Mouse (Mus musculus): ENCODE measurements around the gene Tifa. TPM values are rescaled to one million over a fixed set of nuclear protein-coding genes. Genes with fewer than 3 reads are reported as not detected.

The Tifa gene
- polyA plus RNA-seq, 1 experiment from 2014 or later, result 3.4 TPM

GRCm38 (mm10) chr3:127809103-127809502, 19.5 kb downstream of the Tifa start:
- no peak overlapping the region for H3K27ac ChIP-seq
- no peak overlapping the region for H3K9ac ChIP-seq
- H3K9me3 ChIP-seq, result no peaks in the 10 kb centered on the region
- WGBS, result 88% methylated on average over 7 of the region's 7 CpGs
- H3K4me2 ChIP-seq (replicated peaks), result no peak overlapping the region
- no peak for ATAC-seq (ENCODE audit: low FRiP score, low read depth)
- H3K27me3 ChIP-seq, result no peaks in the 10 kb centered on the region
- H3K36me3 ChIP-seq, result peaks cover 75% of the 10 kb centered on the region
- no peak overlapping the region for H3K4me3 ChIP-seq
- H3K4me1 ChIP-seq, result no peaks in the 10 kb centered on the region; the same call in 1 of the 2 replicates

DNA sequence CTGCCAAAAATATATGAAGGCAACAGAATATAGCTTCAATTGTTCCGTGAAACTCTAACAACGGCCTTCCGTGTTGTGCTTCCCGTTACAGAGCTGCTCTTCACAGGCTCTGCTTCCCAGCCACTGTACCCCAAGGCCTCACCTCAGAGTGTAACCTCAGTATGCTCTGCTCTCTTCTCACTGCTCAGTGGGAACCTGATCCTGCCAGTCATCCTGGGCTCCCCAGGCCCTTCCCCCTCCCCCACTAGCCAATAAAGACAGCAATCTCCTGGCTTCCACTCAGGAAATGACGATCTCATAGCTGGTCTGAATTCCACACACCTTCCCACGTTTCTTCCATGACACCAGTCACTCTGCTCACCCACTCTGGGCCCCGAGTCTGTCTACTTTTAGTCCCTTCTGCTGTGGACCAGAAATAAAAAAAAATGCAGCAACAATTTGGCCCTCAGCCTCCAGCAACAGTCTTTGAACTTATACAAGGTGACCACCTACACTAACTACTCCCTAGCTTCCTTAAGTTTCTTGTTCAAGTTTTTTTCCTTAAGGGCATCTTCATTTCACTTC, 27.6 kb downstream of the Tifa start:
- 0 out of 2 replicates have a peak overlapping the region, but pooled peaks have one; percentile 9 for H3K4me2 ChIP-seq (replicated peaks)
- peak overlapping the region; percentile 48; the same call in 1 of the 2 replicates for H3K27ac ChIP-seq
- H3K9me3 ChIP-seq, result no peaks in the 10 kb centered on the region
- peaks cover 37% of the 10 kb centered on the region for H3K36me3 ChIP-seq
- no peaks in the 10 kb centered on the region for H3K27me3 ChIP-seq
- 36% methylated on average over 7 of the region's 7 CpGs for WGBS
- H3K9ac ChIP-seq, result peak overlapping the region; percentile 35; the same call in 1 of the 2 replicates
- H3K4me1 ChIP-seq, result peaks cover 27% of the 10 kb centered on the region
- peak; percentile 62; the same call in 1 of the 2 replicates for ATAC-seq (ENCODE audit: low FRiP score, low read depth)
- no peak overlapping the region for H3K4me3 ChIP-seq

DNA sequence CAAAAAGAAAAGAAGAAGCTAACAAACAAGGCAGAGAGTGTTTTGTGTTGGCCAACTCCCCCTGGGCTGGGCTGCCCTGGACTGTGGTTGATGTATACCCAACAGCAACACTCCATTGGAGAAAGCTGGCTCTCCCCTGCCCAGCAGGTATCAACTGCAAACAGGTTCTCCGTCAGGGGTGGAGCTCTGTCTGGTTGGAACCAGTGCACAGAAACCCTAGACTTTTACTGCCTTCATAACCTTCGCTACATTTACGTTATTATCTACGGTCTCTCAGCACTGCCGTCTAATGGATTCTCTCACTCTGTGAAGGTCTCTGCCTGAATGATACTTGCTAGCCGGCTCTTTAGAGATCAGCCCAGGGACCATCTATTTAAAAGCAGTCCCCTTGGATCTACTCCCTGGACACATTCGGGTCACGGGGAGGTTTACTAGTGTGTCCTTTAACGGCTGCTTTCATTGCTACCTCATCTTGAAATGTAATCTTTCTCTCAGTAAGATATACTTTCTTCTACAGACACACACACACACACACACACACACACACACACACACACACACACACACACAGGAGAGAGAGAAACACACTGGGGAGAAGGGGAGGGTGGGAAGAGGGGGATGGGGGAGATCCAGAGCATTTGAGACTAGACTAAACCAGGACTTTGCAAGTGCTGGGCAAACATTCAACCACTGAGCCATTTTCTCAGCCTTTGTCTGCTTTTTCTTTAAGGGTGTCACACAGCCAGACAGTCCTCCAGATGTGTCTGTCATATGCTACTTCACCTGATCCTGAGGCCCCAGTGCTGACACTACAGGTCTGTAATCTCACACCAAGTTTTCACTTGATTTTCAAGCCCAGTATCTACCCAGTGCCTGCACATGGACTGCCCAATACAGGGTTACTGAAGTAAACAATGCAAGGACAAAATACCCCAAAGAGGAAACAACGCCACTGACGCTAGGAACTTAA, 29.4 kb downstream of the Tifa start:
- 50% methylated on average over 11 of the region's 11 CpGs for WGBS

DNA sequence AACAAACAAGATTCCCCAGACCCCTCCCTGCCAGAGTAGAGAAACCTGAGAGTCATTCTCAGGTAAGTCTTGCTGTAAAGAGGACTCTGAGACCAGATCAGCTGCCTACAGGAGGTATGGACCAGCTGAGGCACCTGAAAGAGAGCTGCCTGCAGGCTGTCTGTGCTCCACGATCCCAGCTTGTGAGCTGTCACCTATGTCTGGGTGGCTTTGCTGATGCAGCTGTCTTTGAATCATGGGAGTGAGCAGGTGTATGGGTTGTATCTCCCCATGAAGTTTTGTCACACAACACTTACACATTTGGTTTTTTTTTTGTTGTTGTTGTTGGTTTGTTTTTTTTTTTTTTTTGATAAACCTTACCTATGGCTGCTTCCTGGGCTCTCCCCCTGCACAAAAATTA, 30.8 kb downstream of the Tifa start:
- Histone ChIP-seq H3K4me2 (replicated peaks) (no peak overlapping the region), H3K4me1 (peaks cover 37% of the 10 kb centered on the region), H3K27me3 (no peaks in the 10 kb centered on the region), H3K9ac (no peak overlapping the region), H3K4me3 (no peak overlapping the region), H3K36me3 (peaks cover 25% of the 10 kb centered on the region), H3K9me3 (no peaks in the 10 kb centered on the region), H3K27ac (no peak overlapping the region)
- 94% methylated on average over 1 of the region's 1 CpGs for WGBS
- ATAC-seq (ENCODE audit: low FRiP score, low read depth), result no peak

More for the DNA sequence above, 29.4 kb downstream of the Tifa start:
- Histone ChIP-seq H3K4me3 (no peak overlapping the region), H3K4me1 (peaks cover 29% of the 10 kb centered on the region), H3K27me3 (no peaks in the 10 kb centered on the region), H3K36me3 (peaks cover 25% of the 10 kb centered on the region), H3K27ac (no peak overlapping the region), H3K9me3 (no peaks in the 10 kb centered on the region), H3K4me2 (replicated peaks) (no peak overlapping the region), H3K9ac (no peak overlapping the region)
- peak; percentile 25; the same call in 1 of the 2 replicates for ATAC-seq (ENCODE audit: low FRiP score, low read depth)

GRCm38 (mm10) chr3:127821209-127821608, 31.6 kb downstream of the Tifa start:
- H3K4me1 ChIP-seq, result peaks cover 35% of the 10 kb centered on the region
- ATAC-seq (ENCODE audit: low FRiP score, low read depth), result no peak
- 75% methylated on average over 5 of the region's 5 CpGs for WGBS
- H3K9ac ChIP-seq, result no peak overlapping the region
- H3K4me3 ChIP-seq, result no peak overlapping the region
- no peak overlapping the region for H3K4me2 ChIP-seq (replicated peaks)
- H3K9me3 ChIP-seq, result no peaks in the 10 kb centered on the region
- no peaks in the 10 kb centered on the region for H3K27me3 ChIP-seq
- H3K27ac ChIP-seq, result no peak overlapping the region
- H3K36me3 ChIP-seq, result peaks cover 25% of the 10 kb centered on the region

DNA sequence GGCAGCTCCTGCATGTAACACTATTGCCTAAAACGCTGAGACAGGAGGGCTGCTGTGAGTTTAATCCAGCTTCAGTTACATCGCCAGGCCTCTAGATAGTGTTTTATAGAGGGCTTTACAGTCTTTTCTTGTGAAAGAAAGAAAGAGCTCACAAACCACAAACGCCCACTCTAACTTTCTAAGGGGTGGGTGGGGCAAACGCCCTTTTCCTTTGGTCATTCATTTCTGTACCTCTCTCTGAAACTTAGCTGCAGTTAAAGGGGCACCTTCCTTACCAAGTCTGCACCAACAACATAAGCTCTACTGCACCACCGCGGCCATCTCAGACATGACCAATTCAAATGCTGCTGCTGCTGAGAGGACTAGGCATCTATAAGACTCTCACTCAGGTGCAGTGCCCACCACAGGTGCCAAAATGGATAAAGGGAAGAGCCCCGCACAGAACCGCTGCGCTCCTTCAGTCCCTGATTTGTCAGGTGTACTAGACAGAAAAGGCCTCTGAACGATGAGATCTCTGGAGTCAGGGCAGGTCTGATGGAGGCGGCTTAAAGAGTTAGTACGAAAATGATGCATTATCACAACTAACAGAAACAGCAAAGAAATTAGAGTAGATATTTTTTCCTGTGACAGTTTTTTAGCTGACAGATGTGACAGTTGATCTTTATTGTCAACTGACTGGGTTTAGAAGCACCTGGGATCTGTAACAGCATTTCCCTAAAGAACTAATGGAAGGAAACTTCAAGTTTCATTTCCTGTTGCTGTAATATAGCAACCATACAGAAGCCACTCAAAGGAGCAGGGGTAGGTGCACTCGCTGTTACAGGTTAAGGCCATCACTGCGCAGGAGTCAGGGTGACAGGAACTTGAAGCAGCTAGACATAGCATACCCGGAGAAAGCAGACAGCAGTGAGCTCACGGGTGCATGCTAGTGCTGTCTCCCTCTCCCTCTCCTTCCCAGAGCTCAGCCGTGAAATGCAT, 34.6 kb downstream of the Tifa start:
- ATAC-seq (ENCODE audit: low FRiP score, low read depth), result no peak
- H3K36me3 ChIP-seq, result peaks cover 22% of the 10 kb centered on the region
- peaks cover 26% of the 10 kb centered on the region for H3K4me1 ChIP-seq
- no peak overlapping the region for H3K4me3 ChIP-seq
- no peak overlapping the region for H3K4me2 ChIP-seq (replicated peaks)
- no peak overlapping the region for H3K9ac ChIP-seq
- H3K9me3 ChIP-seq, result no peaks in the 10 kb centered on the region
- H3K27me3 ChIP-seq, result no peaks in the 10 kb centered on the region
- H3K27ac ChIP-seq, result no peak overlapping the region
- WGBS, result 72% methylated on average over 17 of the region's 17 CpGs

- Histone ChIP-seq H3K4me1 (peaks cover 22% of the 10 kb centered on the region), H3K27me3 (no peaks in the 10 kb centered on the region), H3K4me2 (replicated peaks) (no peak overlapping the region), H3K9ac (no peak overlapping the region), H3K9me3 (no peaks in the 10 kb centered on the region), H3K36me3 (peaks cover 9% of the 10 kb centered on the region), H3K4me3 (no peak overlapping the region), H3K27ac (no peak overlapping the region)
- 76% methylated on average over 7 of the region's 7 CpGs for WGBS
- ATAC-seq (ENCODE audit: low FRiP score, low read depth), result no peak; the same call in 1 of the 2 replicates
Measured at GRCm38 (mm10) chr3:127826503-127826902, 36.9 kb downstream of the Tifa start.

- H3K4me1 ChIP-seq, result peaks cover 22% of the 10 kb centered on the region
- no peaks in the 10 kb centered on the region for H3K27me3 ChIP-seq
- 57% methylated on average over 7 of the region's 7 CpGs for WGBS
- peak overlapping the region; percentile 13; the same call in 1 of the 2 replicates for H3K9ac ChIP-seq
- peak overlapping the region; percentile 3; the same call in 1 of the 2 replicates for H3K27ac ChIP-seq
- ATAC-seq (ENCODE audit: low FRiP score, low read depth), result no peak
- H3K4me2 ChIP-seq (replicated peaks), result no peak overlapping the region
- peaks cover 6% of the 10 kb centered on the region for H3K36me3 ChIP-seq
- no peak overlapping the region for H3K4me3 ChIP-seq
- no peaks in the 10 kb centered on the region for H3K9me3 ChIP-seq
Measured at GRCm38 (mm10) chr3:127827123-127827522, 37.5 kb downstream of the Tifa start.

GRCm38 (mm10) chr3:127830183-127830582, 40.6 kb downstream of the Tifa start:
- 65% methylated on average over 10 of the region's 10 CpGs for WGBS
- no peaks in the 10 kb centered on the region for H3K9me3 ChIP-seq
- H3K9ac ChIP-seq, result no peak overlapping the region
- ATAC-seq (ENCODE audit: low FRiP score, low read depth), result no peak
- no peaks in the 10 kb centered on the region; the same call in 1 of the 2 replicates for H3K36me3 ChIP-seq
- no peak overlapping the region for H3K4me2 ChIP-seq (replicated peaks)
- H3K27ac ChIP-seq, result no peak overlapping the region
- peaks cover 11% of the 10 kb centered on the region for H3K4me1 ChIP-seq
- no peak overlapping the region for H3K4me3 ChIP-seq
- H3K27me3 ChIP-seq, result no peaks in the 10 kb centered on the region

DNA sequence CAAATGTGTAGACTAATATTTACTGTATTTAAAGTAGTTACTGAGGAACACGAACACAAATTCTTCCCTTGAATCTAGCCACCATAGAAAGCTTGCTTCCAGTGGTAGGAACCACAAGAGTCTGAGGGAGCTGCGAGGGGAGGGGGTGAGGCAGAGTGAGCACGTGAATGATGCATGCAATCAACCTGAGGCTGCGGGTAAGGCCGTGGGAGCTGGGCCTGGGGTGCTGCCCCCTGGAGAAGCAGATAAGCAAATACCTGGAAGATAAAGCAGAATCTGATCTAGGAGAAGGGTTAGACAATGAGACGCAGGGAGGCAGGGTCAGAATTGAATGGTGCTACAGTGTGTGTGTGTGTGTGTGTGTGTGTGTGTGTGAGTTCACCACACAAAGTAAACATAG, 41.5 kb downstream of the Tifa start:
- no peak for ATAC-seq (ENCODE audit: low FRiP score, low read depth)
- 71% methylated on average over 6 of the region's 6 CpGs for WGBS
- Histone ChIP-seq H3K4me3 (no peak overlapping the region), H3K9ac (no peak overlapping the region), H3K36me3 (no peaks in the 10 kb centered on the region; the same call in 1 of the 2 replicates), H3K4me1 (peaks cover 20% of the 10 kb centered on the region), H3K9me3 (no peaks in the 10 kb centered on the region), H3K4me2 (replicated peaks) (no peak overlapping the region), H3K27me3 (no peaks in the 10 kb centered on the region), H3K27ac (no peak overlapping the region)

- Histone ChIP-seq H3K9me3 (no peaks in the 10 kb centered on the region), H3K36me3 (no peaks in the 10 kb centered on the region; the same call in 1 of the 2 replicates), H3K4me2 (replicated peaks) (no peak overlapping the region), H3K4me3 (no peak overlapping the region), H3K4me1 (peaks cover 22% of the 10 kb centered on the region), H3K27ac (no peak overlapping the region), H3K27me3 (no peaks in the 10 kb centered on the region), H3K9ac (no peak overlapping the region)
- WGBS, result 90% methylated on average over 4 of the region's 4 CpGs
- no peak for ATAC-seq (ENCODE audit: low FRiP score, low read depth)
Measured at GRCm38 (mm10) chr3:127834040-127834439, 44.4 kb downstream of the Tifa start.

Measured in limb, embryonic 13.5 days (tissue).